Mouse (Mus musculus): ENCODE measurements around the gene Galntl5. TPM values are rescaled to one million over a fixed set of nuclear protein-coding genes. Genes with fewer than 3 reads are reported as not detected.

The Galntl5 gene
- total and polyA plus RNA-seq, 3 experiments, result not detected

GRCm38 (mm10) chr5:25188802-25189201 is 7.5 kb downstream of the Galntl5 start:
- DNase-seq (ENCODE audit: extremely low read depth), result peak; percentile 44
- Histone ChIP-seq H3K79me2 (replicated peaks; ENCODE audit: control insufficient read depth, extremely low read depth, insufficient read depth, poor library complexity, severe bottlenecking) (no peaks in the 10 kb centered on the region), H3K36me3 (replicated peaks in 1 of 2; ENCODE audit: control insufficient read depth in 1 of 2, insufficient read depth in 1 of 2, low read length in 1 of 2) (no peaks in the 10 kb centered on the region), H3K4me2 (ENCODE audit: insufficient read depth, low read depth, poor library complexity, severe bottlenecking) (no peak overlapping the region), H3K27me3 (replicated peaks) (no peaks in the 10 kb centered on the region), H3K27ac (ENCODE audit: insufficient read depth, low read depth) (no peak overlapping the region), H3K4me3 (replicated peaks in 1 of 3; ENCODE audit: low read depth in 2 of 3, low read length in 2 of 3, poor library complexity in 1 of 3) (no peak overlapping the region), H3K4me1 (ENCODE audit: control insufficient read depth in 1 of 2, insufficient read depth in 2 of 2) (peaks cover 6 to 27% of the 10 kb centered on the region in 2 experiments; a peak in 3 of 4 replicates), H3K9me3 (replicated peaks; ENCODE audit: low read length) (no peaks in the 10 kb centered on the region), H3K9ac (ENCODE audit: insufficient read depth, low read depth) (no peak overlapping the region)
- dilution Hi-C loops (cut with MboI; ENCODE audit: extremely low pct_ligation_motif_present, extremely low pct_unique_long_range_greater_than_20kb, low sequenced_read_pairs), result no loop called here
- in situ Hi-C loops (cut with MboI; ENCODE audit: low pct_ligation_motif_present, low pct_unique_long_range_greater_than_20kb, low sequenced_read_pairs), result loop anchor here (10.0 kb wide), 2 partner anchors 556 to 636 kb away; no protein-coding TSS in a partner anchor
- TF ChIP-seq RAD21 (IDR thresholded peaks at IDR 0.05; ENCODE audit: low read depth, low read length) (peak; percentile 87), HCFC1 (IDR thresholded peaks at IDR 0.05; ENCODE audit: low read depth, low read length) (no peak), TCF12 (IDR thresholded peaks at IDR 0.05; ENCODE audit: low read depth, low read length) (no peak), SMC3 (IDR thresholded peaks at IDR 0.05; ENCODE audit: low read depth, low read length) (peak; percentile 75), CTCF (conservative IDR thresholded peaks at IDR 0.05 in 1 of 2, IDR thresholded peaks at IDR 0.05 in 1 of 2; ENCODE audit: low read depth in 2 of 2, low read length in 2 of 2) (peak in 1 of 2 experiments; percentile 73; a peak in 2 of 4 replicates), CHD2 (IDR thresholded peaks at IDR 0.05; ENCODE audit: low read length) (no peak), UBTF (IDR thresholded peaks at IDR 0.05; ENCODE audit: low read depth, low read length) (no peak)

GRCm38 (mm10) chr5:25190521-25190920 is 9.3 kb downstream of the Galntl5 start:
- TF ChIP-seq ZMIZ1 (IDR thresholded peaks at IDR 0.05; ENCODE audit: low read depth, low read length) (no peak), CTCF (conservative IDR thresholded peaks at IDR 0.05 in 1 of 2, IDR thresholded peaks at IDR 0.05 in 1 of 2; ENCODE audit: low read depth in 2 of 2, low read length in 2 of 2) (no peak), USF2 (conservative IDR thresholded peaks at IDR 0.05; ENCODE audit: low read depth, low read length) (no peak), MAX (IDR thresholded peaks at IDR 0.05; ENCODE audit: low read length) (no peak), MAFK (IDR thresholded peaks at IDR 0.05; ENCODE audit: insufficient replicate concordance, low read length) (no peak), TBP (conservative IDR thresholded peaks at IDR 0.05; ENCODE audit: low read depth, low read length) (no peak), ZKSCAN1 (IDR thresholded peaks at IDR 0.05; ENCODE audit: borderline replicate concordance, low read depth, low read length) (no peak), CHD1 (IDR thresholded peaks at IDR 0.05; ENCODE audit: low read depth, low read length) (no peak), CHD2 (IDR thresholded peaks at IDR 0.05; ENCODE audit: low read length) (no peak), POLR2AphosphoS2 (IDR thresholded peaks at IDR 0.05; ENCODE audit: low read depth, low read length) (no peak), RCOR1 (conservative IDR thresholded peaks at IDR 0.05; ENCODE audit: low read depth, low read length) (no peak), HCFC1 (IDR thresholded peaks at IDR 0.05; ENCODE audit: low read depth, low read length) (no peak), NELFE (IDR thresholded peaks at IDR 0.05; ENCODE audit: low read depth, low read length) (no peak)
- Histone ChIP-seq H3K27me3 (replicated peaks) (no peaks in the 10 kb centered on the region), H3K9me3 (replicated peaks; ENCODE audit: low read length) (no peaks in the 10 kb centered on the region), H3K4me3 (replicated peaks in 1 of 3; ENCODE audit: low read depth in 2 of 3, low read length in 2 of 3, poor library complexity in 1 of 3) (no peak overlapping the region), H3K36me3 (replicated peaks in 1 of 2; ENCODE audit: control insufficient read depth in 1 of 2, insufficient read depth in 1 of 2, low read length in 1 of 2) (no peaks in the 10 kb centered on the region), H3K79me2 (replicated peaks; ENCODE audit: control insufficient read depth, extremely low read depth, insufficient read depth, poor library complexity, severe bottlenecking) (no peaks in the 10 kb centered on the region), H3K4me1 (ENCODE audit: control insufficient read depth in 1 of 2, insufficient read depth in 2 of 2) (peaks cover 5 to 14% of the 10 kb centered on the region in 2 experiments; a peak in 3 of 4 replicates), H3K9ac (ENCODE audit: insufficient read depth, low read depth) (no peak overlapping the region), H3K27ac (ENCODE audit: insufficient read depth, low read depth) (no peak overlapping the region), H3K4me2 (ENCODE audit: insufficient read depth, low read depth, poor library complexity, severe bottlenecking) (no peak overlapping the region)
- dilution Hi-C loops (cut with MboI; ENCODE audit: extremely low pct_ligation_motif_present, extremely low pct_unique_long_range_greater_than_20kb, low sequenced_read_pairs), result no loop called here
- in situ Hi-C loops (cut with MboI; ENCODE audit: low pct_ligation_motif_present, low pct_unique_long_range_greater_than_20kb, low sequenced_read_pairs), result no loop called here
- no peak for DNase-seq (ENCODE audit: extremely low read depth)
